35 mouse cellular contexts compared by ENCODE assay signal in the genomic region with DNA sequence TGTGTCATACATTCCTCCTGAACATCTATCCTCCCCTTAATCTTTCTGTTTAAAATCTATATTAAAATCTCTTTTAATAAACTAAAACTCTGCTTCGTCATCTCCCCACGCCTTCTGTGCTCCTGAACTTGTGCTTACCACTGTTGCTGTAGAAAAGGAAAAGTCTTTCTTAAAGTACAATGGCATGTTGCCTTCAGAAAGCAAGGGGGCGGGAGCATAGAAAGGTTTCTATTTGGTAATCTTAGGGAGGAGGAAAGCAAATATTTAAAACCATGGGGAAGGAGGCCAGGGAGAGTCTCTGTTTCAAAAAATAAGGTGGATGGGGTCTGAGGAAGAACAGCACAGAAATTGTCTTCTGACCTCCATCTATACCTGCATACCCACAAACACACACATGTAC.
"Had no signal": no experiment of that assay in that cellular context is flagged by ENCODE, and none has a peak within 500 bp of the region (broad histone marks: within the 10 kb centered on the region; RNA-seq: fewer than 3 reads in every experiment).

No protein-coding gene starts in this region.

- H3K9ac ChIP-seq: heart, embryonic 12.5 days; heart, embryonic 13.5 days; heart, embryonic 15.5 days; hindbrain, embryonic 12.5 days; hindbrain, embryonic 13.5 days; hindbrain, embryonic 14.5 days; hindbrain, embryonic 15.5 days; intestine, embryonic 15.5 days; kidney, embryonic 15.5 days had no signal

- H3K27ac ChIP-seq: heart, embryonic 10.5 days; heart, embryonic 13.5 days; heart, embryonic 15.5 days; hindbrain, embryonic 12.5 days; hindbrain, embryonic 13.5 days; hindbrain, embryonic 14.5 days; hindbrain, embryonic 15.5 days; hindbrain, postnatal 0 days; intestine, embryonic 15.5 days; kidney, embryonic 15.5 days; kidney, postnatal 0 days had no signal

- ATAC-seq: hindbrain, embryonic 16.5 days; hindbrain, postnatal 0 days; inflammation-experienced regulatory T-cells, adult 6 months; intestine, embryonic 15.5 days; intestine, embryonic 16.5 days; intestine, postnatal 0 days had no signal

- H3K9me3 ChIP-seq: heart, embryonic 10.5 days; heart, embryonic 12.5 days; heart, embryonic 15.5 days; hindbrain, embryonic 13.5 days; hindbrain, embryonic 15.5 days; intestine, embryonic 15.5 days; kidney, embryonic 15.5 days had no signal

- H3K36me3 ChIP-seq: heart, embryonic 10.5 days; heart, embryonic 12.5 days; heart, embryonic 13.5 days; heart, embryonic 15.5 days; hindbrain, embryonic 10.5 days; hindbrain, embryonic 12.5 days; hindbrain, embryonic 13.5 days; hindbrain, embryonic 15.5 days; intestine, embryonic 15.5 days; kidney, embryonic 15.5 days had no signal

- H3K4me3 ChIP-seq: heart, embryonic 10.5 days; heart, embryonic 12.5 days; heart, embryonic 13.5 days; heart, embryonic 15.5 days; hindbrain, embryonic 10.5 days; hindbrain, embryonic 12.5 days; hindbrain, embryonic 13.5 days; hindbrain, embryonic 15.5 days; intestine, embryonic 15.5 days; kidney, embryonic 15.5 days; layer of hippocampus, adult 2 months had no signal

- DNase-seq: heart, postnatal 10 days; heart, postnatal 14 days; heart, postnatal 36 days; heart, postnatal 4 days; kidney, adult 11 months; kidney, adult 18-20 months; kidney, adult 2 months; kidney, adult 8-10 months; kidney, adult 9 months; kidney, postnatal 10 days; kidney, postnatal 14 days; kidney, postnatal 25 days; kidney, postnatal 36 days; kidney, postnatal 4 days; layer of hippocampus, adult 9-11 months; layer of hippocampus, postnatal 36 days had no signal

- H3K4me2 ChIP-seq: heart, embryonic 11.5 days; heart, embryonic 12.5 days; heart, embryonic 13.5 days; heart, embryonic 15.5 days; hindbrain, embryonic 12.5 days; hindbrain, embryonic 13.5 days; hindbrain, embryonic 14.5 days; hindbrain, embryonic 15.5 days; intestine, embryonic 15.5 days; kidney, embryonic 15.5 days had no signal
